Mouse (Mus musculus): ENCODE measurements around the gene Ccm2. TPM values are rescaled to one million over a fixed set of nuclear protein-coding genes. Genes with fewer than 3 reads are reported as not detected.

The Ccm2 gene
- total RNA-seq (2014; rRNA removed) (16.5 and 18.6 TPM in 2 replicates), polyA plus RNA-seq (2012; rRNA removed) (43.7 and 49.6 TPM in 2 replicates)

DNA sequence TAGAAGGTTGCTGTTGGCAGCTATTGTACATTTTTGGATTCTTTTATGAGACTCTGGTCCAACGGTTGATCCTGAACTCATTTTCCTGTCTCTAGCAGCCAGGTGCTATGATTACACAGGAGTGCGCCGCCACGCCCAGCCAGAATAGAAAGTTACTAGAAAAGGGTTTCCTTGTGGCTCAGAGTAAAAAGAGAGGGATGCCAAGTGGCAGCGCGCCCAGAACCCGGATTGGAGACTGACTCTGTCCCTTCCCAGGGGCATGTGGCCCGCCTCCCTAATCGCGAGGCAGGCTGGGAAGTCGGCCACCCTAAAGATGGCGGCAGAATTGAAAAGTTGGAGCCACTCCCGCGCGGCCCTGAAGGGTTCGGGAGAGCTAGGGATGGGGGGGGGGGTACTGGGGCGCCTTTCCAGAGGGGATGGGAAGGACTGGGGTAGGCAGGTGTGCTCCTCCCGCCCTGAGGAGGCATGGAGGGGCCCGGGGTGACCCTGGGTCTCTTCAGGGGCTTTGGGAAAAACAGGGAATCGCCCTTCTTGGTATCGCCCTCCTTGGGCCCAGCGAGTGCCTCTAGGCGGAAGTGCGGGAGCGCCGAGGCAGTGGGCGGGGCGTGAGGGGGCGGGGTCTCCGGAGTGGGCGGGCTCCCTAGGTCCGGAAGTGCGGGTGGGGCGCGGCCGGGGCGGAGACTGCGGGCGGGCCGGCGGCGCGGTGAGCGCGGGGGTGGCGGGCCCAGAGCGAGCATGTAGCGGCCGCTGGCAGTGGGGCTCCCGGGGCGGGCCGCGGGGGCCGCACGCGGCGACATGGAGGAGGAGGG lies at the start of gene Ccm2:
TSS of gene Ccm2 (plus strand) at position 683 of the 809 bp plus-strand sequence.
- Histone ChIP-seq H3K4me3 (ENCODE audit: insufficient read depth, low read depth, low read length) (peak within 1 kb of the TSS; percentile 85), H3K27ac (replicated peaks; ENCODE audit: insufficient read depth, low read depth, low read length) (peak within 1 kb of the TSS; percentile 80), H3K27me3 (ENCODE audit: control insufficient read depth, insufficient read depth, low read length) (no peaks in the 10 kb centered on the region), H3K9ac (ENCODE audit: low read depth, low read length) (peak within 1 kb of the TSS; percentile 92), H3K4me1 (ENCODE audit: control insufficient read depth, insufficient read depth, low read length) (peaks cover 9% of the 10 kb centered on the region), H3K36me3 (ENCODE audit: control insufficient read depth, insufficient read depth, low read length) (no peaks in the 10 kb centered on the region), H3K79me2 (ENCODE audit: control insufficient read depth, insufficient read depth, low read length) (peaks cover 12% of the 10 kb centered on the region; the same call in 1 of the 2 replicates)
- DNase-seq (ENCODE audit: extremely low read depth, low read depth, low spot score) = peak; percentile 94
- no peak for TF ChIP-seq CTCF (IDR thresholded peaks at IDR 0.05; ENCODE audit: low read depth, low read length)
- peak; percentile 49 for TF ChIP-seq POLR2A (IDR thresholded peaks at IDR 0.05; ENCODE audit: extremely low read depth, insufficient read depth, low read length)
- WGBS = under 1% methylated on average over 43 of the region's 57 CpGs

GRCm38 (mm10) chr11:6497311-6497948 lies 49.3 kb upstream of the Ccm2 start:
- H3K4me1 ChIP-seq (ENCODE audit: control insufficient read depth, insufficient read depth, low read length) = no peaks in the 10 kb centered on the region
- no peak overlapping the region for H3K27ac ChIP-seq (replicated peaks; ENCODE audit: insufficient read depth, low read depth, low read length)
- no peak overlapping the region for H3K9ac ChIP-seq (ENCODE audit: low read depth, low read length)
- H3K27me3 ChIP-seq (ENCODE audit: control insufficient read depth, insufficient read depth, low read length) = no peaks in the 10 kb centered on the region
- TF ChIP-seq CTCF (IDR thresholded peaks at IDR 0.05; ENCODE audit: low read depth, low read length) (no peak), POLR2A (IDR thresholded peaks at IDR 0.05; ENCODE audit: extremely low read depth, insufficient read depth, low read length) (no peak)
- H3K79me2 ChIP-seq (ENCODE audit: control insufficient read depth, insufficient read depth, low read length) = no peaks in the 10 kb centered on the region
- WGBS = 81% methylated on average over 12 of the region's 12 CpGs
- no peak for DNase-seq (ENCODE audit: extremely low read depth, low read depth, low spot score)
- H3K4me3 ChIP-seq (ENCODE audit: insufficient read depth, low read depth, low read length) = no peak overlapping the region
- H3K36me3 ChIP-seq (ENCODE audit: control insufficient read depth, insufficient read depth, low read length) = no peaks in the 10 kb centered on the region

GRCm38 (mm10) chr11:6502506-6502905 lies 44.2 kb upstream of the Ccm2 start:
- Histone ChIP-seq H3K36me3 (ENCODE audit: control insufficient read depth, insufficient read depth, low read length) (no peaks in the 10 kb centered on the region), H3K9ac (ENCODE audit: low read depth, low read length) (no peak overlapping the region), H3K4me1 (ENCODE audit: control insufficient read depth, insufficient read depth, low read length) (no peaks in the 10 kb centered on the region), H3K27me3 (ENCODE audit: control insufficient read depth, insufficient read depth, low read length) (no peaks in the 10 kb centered on the region), H3K27ac (replicated peaks; ENCODE audit: insufficient read depth, low read depth, low read length) (no peak overlapping the region), H3K79me2 (ENCODE audit: control insufficient read depth, insufficient read depth, low read length) (no peaks in the 10 kb centered on the region), H3K4me3 (ENCODE audit: insufficient read depth, low read depth, low read length) (no peak overlapping the region)
- no peak for DNase-seq (ENCODE audit: extremely low read depth, low read depth, low spot score)
- no peak for TF ChIP-seq POLR2A (IDR thresholded peaks at IDR 0.05; ENCODE audit: extremely low read depth, insufficient read depth, low read length)
- no peak for TF ChIP-seq CTCF (IDR thresholded peaks at IDR 0.05; ENCODE audit: low read depth, low read length)
- WGBS = 99% methylated on average over 2 of the region's 2 CpGs

DNA sequence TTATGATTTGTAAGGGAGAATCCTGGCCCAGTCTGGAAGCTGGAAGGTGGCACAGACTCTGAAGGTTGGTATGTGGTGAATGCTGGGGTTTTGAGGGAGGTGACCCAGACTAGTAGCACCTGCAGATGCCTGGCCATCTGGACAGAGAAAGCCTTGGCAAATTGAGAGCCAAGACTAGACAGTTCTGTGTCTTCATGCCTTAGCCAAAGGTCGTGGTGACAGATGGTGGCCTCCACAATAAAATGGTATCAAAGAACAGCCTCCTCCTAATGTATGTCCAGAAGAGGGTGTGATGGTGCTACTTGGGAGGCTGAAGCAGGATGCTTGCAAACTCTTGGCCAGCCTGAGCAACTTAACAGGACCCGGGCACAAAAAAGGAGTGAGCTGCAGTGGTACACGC lies 42.5 kb upstream of the Ccm2 start:
- DNase-seq (ENCODE audit: extremely low read depth, low read depth, low spot score) = no peak
- Histone ChIP-seq H3K4me1 (ENCODE audit: control insufficient read depth, insufficient read depth, low read length) (no peaks in the 10 kb centered on the region), H3K36me3 (ENCODE audit: control insufficient read depth, insufficient read depth, low read length) (no peaks in the 10 kb centered on the region), H3K27ac (replicated peaks; ENCODE audit: insufficient read depth, low read depth, low read length) (no peak overlapping the region), H3K4me3 (ENCODE audit: insufficient read depth, low read depth, low read length) (no peak overlapping the region), H3K9ac (ENCODE audit: low read depth, low read length) (no peak overlapping the region), H3K27me3 (ENCODE audit: control insufficient read depth, insufficient read depth, low read length) (no peaks in the 10 kb centered on the region), H3K79me2 (ENCODE audit: control insufficient read depth, insufficient read depth, low read length) (no peaks in the 10 kb centered on the region)
- WGBS = 70% methylated on average over 3 of the region's 3 CpGs
- TF ChIP-seq POLR2A (IDR thresholded peaks at IDR 0.05; ENCODE audit: extremely low read depth, insufficient read depth, low read length) (no peak), CTCF (IDR thresholded peaks at IDR 0.05; ENCODE audit: low read depth, low read length) (no peak)

DNA sequence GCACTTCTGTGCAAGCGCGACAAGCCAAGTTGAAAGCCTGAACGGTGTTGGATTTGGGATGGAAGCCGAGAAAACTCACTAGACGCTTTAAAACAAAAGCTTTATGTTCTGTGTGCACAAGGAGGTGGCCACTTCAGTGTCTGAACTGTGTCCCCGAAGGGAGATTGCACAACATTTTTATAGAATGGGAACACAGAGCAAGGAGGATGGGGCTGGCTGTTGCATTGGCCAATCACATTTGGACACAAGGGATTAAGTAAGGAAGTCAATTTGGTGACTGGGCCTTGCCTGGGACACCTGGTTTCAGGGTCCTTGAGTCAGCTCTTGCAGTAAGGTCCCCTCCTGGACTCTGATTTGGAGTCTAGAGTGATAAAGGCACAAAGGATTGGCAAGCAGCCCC lies 42.0 kb upstream of the Ccm2 start:
- Histone ChIP-seq H3K27me3 (ENCODE audit: control insufficient read depth, insufficient read depth, low read length) (no peaks in the 10 kb centered on the region), H3K4me1 (ENCODE audit: control insufficient read depth, insufficient read depth, low read length) (no peaks in the 10 kb centered on the region), H3K36me3 (ENCODE audit: control insufficient read depth, insufficient read depth, low read length) (no peaks in the 10 kb centered on the region), H3K4me3 (ENCODE audit: insufficient read depth, low read depth, low read length) (no peak overlapping the region), H3K9ac (ENCODE audit: low read depth, low read length) (no peak overlapping the region), H3K79me2 (ENCODE audit: control insufficient read depth, insufficient read depth, low read length) (no peaks in the 10 kb centered on the region), H3K27ac (replicated peaks; ENCODE audit: insufficient read depth, low read depth, low read length) (no peak overlapping the region)
- DNase-seq (ENCODE audit: extremely low read depth, low read depth, low spot score) = peak; percentile 29
- WGBS = 37% methylated on average over 6 of the region's 6 CpGs
- TF ChIP-seq CTCF (IDR thresholded peaks at IDR 0.05; ENCODE audit: low read depth, low read length) = no peak
- TF ChIP-seq POLR2A (IDR thresholded peaks at IDR 0.05; ENCODE audit: extremely low read depth, insufficient read depth, low read length) = no peak
